Mouse (Mus musculus): ENCODE data around the gene Pde6g. TPM values are rescaled to one million over a fixed set of nuclear protein-coding genes. Genes with fewer than 3 reads are reported as not detected.
A peak's percentile ranks its signal among the peaks of the same experiment; 100 is the strongest.

Gene Pde6g
- polyA plus RNA-seq, 1 experiment = 1.5 TPM

DNA sequence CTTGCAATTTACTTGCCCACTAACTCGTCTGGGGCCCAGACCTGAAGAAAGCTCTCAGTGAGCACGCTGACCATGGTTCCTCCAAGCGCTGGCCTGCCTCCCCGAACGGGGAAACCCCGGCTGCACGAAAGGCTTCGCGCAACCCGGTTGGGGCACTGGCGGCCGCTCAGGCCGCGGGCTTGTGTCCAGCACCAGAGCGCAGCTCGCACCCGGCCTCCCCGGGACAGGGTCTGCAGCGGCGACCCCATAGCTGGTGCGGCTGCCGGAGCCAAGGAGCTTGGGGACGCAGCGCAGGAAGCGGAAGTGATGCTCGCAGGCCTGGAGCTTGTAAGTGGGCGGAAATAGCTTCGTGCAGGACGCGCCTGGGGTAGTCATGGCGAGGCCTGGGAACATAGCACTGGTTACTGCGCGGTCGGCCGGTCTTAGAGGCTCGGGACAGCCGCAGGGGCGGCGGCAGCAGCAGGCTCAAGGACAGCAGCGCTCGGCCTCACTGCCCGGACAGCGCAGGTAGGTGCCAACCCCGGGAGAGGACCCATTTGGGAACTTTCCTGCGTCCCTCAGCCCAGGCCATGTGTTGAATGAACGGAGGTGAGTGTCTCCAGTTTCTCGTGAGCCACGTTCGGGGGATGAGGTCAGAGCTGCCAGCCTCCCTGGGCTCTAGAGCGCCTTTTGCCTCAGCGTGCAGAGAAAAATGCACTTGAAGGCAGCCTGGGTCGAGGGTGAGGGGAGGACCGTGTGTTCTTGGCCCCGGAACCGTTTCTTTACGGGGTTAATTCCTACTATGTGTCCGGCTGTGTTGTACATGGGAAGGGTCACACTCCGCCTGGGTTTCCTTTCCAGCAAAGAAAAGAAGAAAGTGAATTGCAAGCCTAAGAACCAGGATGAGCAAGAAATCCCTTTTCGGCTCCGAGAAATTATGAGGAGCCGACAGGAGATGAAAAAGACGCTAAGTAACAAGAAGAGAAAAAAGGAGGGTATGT is 4.8 kb upstream of the Pde6g start, which contains the start of the genes Oxld1 and Ccdc137:
Gene Oxld1, minus strand, starts transcription at position 297 of the 980 bp plus-strand sequence.
Gene Ccdc137, plus strand, starts transcription at position 344 of the 980 bp plus-strand sequence.
- no peaks in the 10 kb centered on the region for H3K36me3 ChIP-seq (ENCODE audit: control insufficient read depth, insufficient read depth, low read length)
- peak within 1 kb of the TSS; percentile 47; the same call in 1 of the 2 replicates for H3K27ac ChIP-seq (ENCODE audit: control insufficient read depth, insufficient read depth, low read depth, low read length)
- TF ChIP-seq POLR2A (IDR thresholded peaks at IDR 0.05; ENCODE audit: control insufficient read depth, low read depth, low read length) (peak; percentile 89), CTCF (IDR thresholded peaks at IDR 0.05; ENCODE audit: control insufficient read depth, insufficient read depth, insufficient replicate concordance, low read depth, low read length) (no peak)

DNA sequence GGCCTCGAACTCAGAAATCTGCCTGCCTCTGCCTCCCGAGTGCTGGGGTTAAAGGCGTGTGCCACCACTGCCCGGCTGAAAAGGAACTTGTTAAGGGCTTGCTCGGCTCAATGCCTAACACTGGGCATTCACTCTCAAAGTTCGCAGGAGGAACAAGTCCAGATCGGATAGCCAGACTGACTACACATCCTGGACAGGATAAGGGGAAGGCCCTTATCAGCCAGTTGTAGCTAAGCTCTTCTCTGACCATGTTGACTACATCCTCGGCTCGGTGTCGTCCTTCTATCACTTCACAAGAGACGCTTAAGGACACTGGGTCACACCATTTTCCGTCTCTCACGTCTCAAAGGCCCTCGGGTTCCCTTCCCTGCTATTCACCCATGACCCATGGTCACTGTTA is 4.1 kb upstream of the Pde6g start:
- TF ChIP-seq CTCF (IDR thresholded peaks at IDR 0.05; ENCODE audit: control insufficient read depth, insufficient read depth, insufficient replicate concordance, low read depth, low read length) (no peak), POLR2A (IDR thresholded peaks at IDR 0.05; ENCODE audit: control insufficient read depth, low read depth, low read length) (no peak)
- Histone ChIP-seq H3K27me3 (ENCODE audit: control insufficient read depth, insufficient read depth, low read length) (no peaks in the 10 kb centered on the region), H3K27ac (ENCODE audit: control insufficient read depth, insufficient read depth, low read depth, low read length) (peak overlapping the region; percentile 31; the same call in 1 of the 2 replicates), H3K4me1 (ENCODE audit: control insufficient read depth, insufficient read depth, low read length) (peaks cover 5% of the 10 kb centered on the region), H3K36me3 (ENCODE audit: control insufficient read depth, insufficient read depth, low read length) (no peaks in the 10 kb centered on the region), H3K4me3 (ENCODE audit: control insufficient read depth, low read depth, low read length) (peak overlapping the region; percentile 85)

More for the DNA sequence above, 4.8 kb upstream of the Pde6g start, which contains the start of the genes Oxld1 and Ccdc137:
- Histone ChIP-seq H3K4me3 (ENCODE audit: control insufficient read depth, low read depth, low read length) (peak within 1 kb of the TSS; percentile 85), H3K4me1 (ENCODE audit: control insufficient read depth, insufficient read depth, low read length) (peaks cover 5% of the 10 kb centered on the region), H3K27me3 (ENCODE audit: control insufficient read depth, insufficient read depth, low read length) (no peaks in the 10 kb centered on the region)

DNA sequence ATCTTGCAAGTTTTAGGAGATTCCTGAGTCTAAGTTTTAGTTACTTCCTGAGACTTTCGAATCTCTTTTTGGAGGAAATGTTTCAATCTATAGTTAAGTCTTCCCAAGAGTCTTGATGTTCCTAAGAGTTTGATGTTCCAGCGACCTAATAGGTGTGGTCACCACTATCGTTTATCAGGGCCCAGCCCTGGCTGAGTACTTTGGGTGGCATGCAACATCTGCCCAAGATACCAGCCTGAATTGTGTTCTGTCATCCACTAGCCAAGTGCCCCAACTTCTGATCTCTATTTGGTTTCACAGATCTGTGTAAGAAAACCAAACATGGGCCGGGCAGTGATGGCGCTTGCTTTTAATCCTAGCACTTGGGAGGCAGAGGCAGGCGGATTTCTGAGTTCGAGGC is 2.1 kb upstream of the Pde6g start:
- Histone ChIP-seq H3K36me3 (ENCODE audit: control insufficient read depth, insufficient read depth, low read length) (no peaks in the 10 kb centered on the region), H3K27me3 (ENCODE audit: control insufficient read depth, insufficient read depth, low read length) (no peaks in the 10 kb centered on the region), H3K27ac (ENCODE audit: control insufficient read depth, insufficient read depth, low read depth, low read length) (no peak overlapping the region), H3K4me1 (ENCODE audit: control insufficient read depth, insufficient read depth, low read length) (peaks cover 5% of the 10 kb centered on the region), H3K4me3 (ENCODE audit: control insufficient read depth, low read depth, low read length) (no peak overlapping the region)
- TF ChIP-seq POLR2A (IDR thresholded peaks at IDR 0.05; ENCODE audit: control insufficient read depth, low read depth, low read length) (no peak), CTCF (IDR thresholded peaks at IDR 0.05; ENCODE audit: control insufficient read depth, insufficient read depth, insufficient replicate concordance, low read depth, low read length) (no peak)

- H3K4me3 ChIP-seq (ENCODE audit: control insufficient read depth, low read depth, low read length) = no peak overlapping the region
- H3K27ac ChIP-seq (ENCODE audit: control insufficient read depth, insufficient read depth, low read depth, low read length) = no peak overlapping the region
- no peaks in the 10 kb centered on the region for H3K27me3 ChIP-seq (ENCODE audit: control insufficient read depth, insufficient read depth, low read length)
- no peaks in the 10 kb centered on the region for H3K36me3 ChIP-seq (ENCODE audit: control insufficient read depth, insufficient read depth, low read length)
- no peak for TF ChIP-seq POLR2A (IDR thresholded peaks at IDR 0.05; ENCODE audit: control insufficient read depth, low read depth, low read length)
- no peak for TF ChIP-seq CTCF (IDR thresholded peaks at IDR 0.05; ENCODE audit: control insufficient read depth, insufficient read depth, insufficient replicate concordance, low read depth, low read length)
- H3K4me1 ChIP-seq (ENCODE audit: control insufficient read depth, insufficient read depth, low read length) = peaks cover 5% of the 10 kb centered on the region
These were observed 1.7 kb upstream of the Pde6g start for GRCm38 (mm10) chr11:120454965-120455364.

DNA sequence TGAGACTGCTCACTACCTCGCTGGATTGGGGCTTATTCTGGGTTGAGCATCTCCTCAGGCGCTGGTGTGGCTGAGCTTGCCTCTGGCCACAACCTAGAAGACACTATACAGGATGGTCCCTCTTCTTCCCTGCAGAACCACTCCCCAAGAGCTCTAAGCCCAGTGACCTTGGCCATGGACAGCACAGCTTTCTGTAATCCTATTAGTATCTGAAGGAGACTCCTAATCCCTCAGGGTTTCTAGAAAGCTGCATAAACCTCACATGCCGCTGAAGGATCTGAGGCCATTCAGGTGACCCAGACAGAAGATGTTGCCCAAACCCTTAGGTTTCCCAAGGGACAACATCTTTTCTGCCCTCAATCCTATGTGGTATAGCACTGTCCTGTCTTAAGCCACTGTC is 1.1 kb downstream of the Pde6g start:
- Histone ChIP-seq H3K27ac (ENCODE audit: control insufficient read depth, insufficient read depth, low read depth, low read length) (no peak overlapping the region), H3K4me1 (ENCODE audit: control insufficient read depth, insufficient read depth, low read length) (no peaks in the 10 kb centered on the region), H3K36me3 (ENCODE audit: control insufficient read depth, insufficient read depth, low read length) (no peaks in the 10 kb centered on the region), H3K4me3 (ENCODE audit: control insufficient read depth, low read depth, low read length) (no peak overlapping the region), H3K27me3 (ENCODE audit: control insufficient read depth, insufficient read depth, low read length) (no peaks in the 10 kb centered on the region)
- TF ChIP-seq CTCF (IDR thresholded peaks at IDR 0.05; ENCODE audit: control insufficient read depth, insufficient read depth, insufficient replicate concordance, low read depth, low read length) = no peak
- TF ChIP-seq POLR2A (IDR thresholded peaks at IDR 0.05; ENCODE audit: control insufficient read depth, low read depth, low read length) = no peak

DNA sequence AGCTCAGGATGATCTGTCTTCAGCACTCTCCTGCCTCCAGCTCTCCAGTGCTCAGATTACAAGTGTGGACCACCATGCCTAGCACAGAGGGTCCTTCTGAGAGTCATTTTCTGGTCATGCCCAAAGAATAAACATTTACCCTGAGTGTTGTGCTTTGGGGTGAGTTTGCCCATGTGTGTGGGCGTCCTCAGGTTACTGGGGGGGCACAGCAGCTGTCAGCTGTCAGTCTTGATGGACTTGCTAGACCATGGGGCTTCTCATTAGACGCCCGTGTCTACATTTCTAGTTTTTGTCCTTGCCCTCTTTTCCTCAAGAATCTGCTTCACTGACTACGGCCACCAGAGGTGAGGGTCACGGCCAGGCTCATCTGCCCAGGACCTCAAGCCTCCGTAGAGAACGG is 6.1 kb downstream of the Pde6g start:
- TF ChIP-seq POLR2A (IDR thresholded peaks at IDR 0.05; ENCODE audit: control insufficient read depth, low read depth, low read length) (no peak), CTCF (IDR thresholded peaks at IDR 0.05; ENCODE audit: control insufficient read depth, insufficient read depth, insufficient replicate concordance, low read depth, low read length) (no peak)
- Histone ChIP-seq H3K4me1 (ENCODE audit: control insufficient read depth, insufficient read depth, low read length) (no peaks in the 10 kb centered on the region), H3K27ac (ENCODE audit: control insufficient read depth, insufficient read depth, low read depth, low read length) (no peak overlapping the region), H3K27me3 (ENCODE audit: control insufficient read depth, insufficient read depth, low read length) (no peaks in the 10 kb centered on the region), H3K4me3 (ENCODE audit: control insufficient read depth, low read depth, low read length) (no peak overlapping the region), H3K36me3 (ENCODE audit: control insufficient read depth, insufficient read depth, low read length) (no peaks in the 10 kb centered on the region)

- Histone ChIP-seq H3K27me3 (ENCODE audit: control insufficient read depth, insufficient read depth, low read length) (no peaks in the 10 kb centered on the region), H3K36me3 (ENCODE audit: control insufficient read depth, insufficient read depth, low read length) (no peaks in the 10 kb centered on the region), H3K4me1 (ENCODE audit: control insufficient read depth, insufficient read depth, low read length) (no peaks in the 10 kb centered on the region), H3K27ac (ENCODE audit: control insufficient read depth, insufficient read depth, low read depth, low read length) (no peak overlapping the region), H3K4me3 (ENCODE audit: control insufficient read depth, low read depth, low read length) (no peak overlapping the region)
- TF ChIP-seq CTCF (IDR thresholded peaks at IDR 0.05; ENCODE audit: control insufficient read depth, insufficient read depth, insufficient replicate concordance, low read depth, low read length) (no peak), POLR2A (IDR thresholded peaks at IDR 0.05; ENCODE audit: control insufficient read depth, low read depth, low read length) (no peak)
These were observed 7.8 kb downstream of the Pde6g start for GRCm38 (mm10) chr11:120445475-120445874.

All from testis, adult 2 months (tissue).